Mouse (Mus musculus): ENCODE data around the gene Aifm3.
"Not testable (repeated sequence)": the region's sequence is repeated elsewhere in the genome, so short reads cannot be mapped to it uniquely, and the experiment has no call there.

Aifm3 gene

DNA sequence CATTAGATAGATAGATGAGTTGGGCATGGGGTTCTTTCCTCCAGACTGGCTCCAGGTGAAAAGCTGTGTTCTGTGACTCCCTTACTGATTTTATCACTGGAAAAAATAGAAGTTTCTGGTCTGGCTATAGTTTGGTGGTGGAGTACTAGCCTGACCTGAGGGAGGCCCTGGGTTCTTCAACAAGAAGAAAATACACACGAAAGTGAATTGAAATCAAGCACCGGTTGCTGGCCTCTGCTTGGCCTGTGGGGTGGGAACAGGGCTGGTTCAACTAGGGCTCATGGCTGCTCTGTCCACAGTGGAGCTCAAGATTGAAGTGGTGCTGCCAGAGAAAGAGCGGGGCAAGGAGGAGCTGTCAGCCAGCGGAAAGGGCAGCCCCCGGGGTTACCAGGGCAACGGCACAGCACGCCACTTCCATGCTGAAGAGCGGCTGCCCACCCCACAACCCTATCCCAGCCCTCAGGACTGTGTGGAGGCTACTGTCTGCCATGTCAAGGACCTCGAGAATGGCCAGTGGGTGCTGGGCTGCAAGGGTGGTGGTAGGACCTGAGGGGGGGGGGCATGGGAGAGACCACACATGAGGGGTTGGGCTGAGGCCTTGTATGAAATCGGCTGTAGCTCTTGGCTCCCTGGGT, 10.0 kb downstream of the Aifm3 start:
- CTCF ChIA-PET, result interaction anchor here (0.5 kb wide), 1 partner anchor 15 kb away, joined by 3 read pairs; no protein-coding TSS in a partner anchor

- CTCF ChIA-PET, result interaction anchor here (0.6 kb wide), 1 partner anchor 32 kb away, joined by 9 read pairs; no protein-coding TSS in a partner anchor
Observed at GRCm38 (mm10) chr16:17502681-17503080, 13.3 kb downstream of the Aifm3 start.

GRCm38 (mm10) chr16:17507018-17507552, 17.7 kb downstream of the Aifm3 start:
- CTCF ChIA-PET, result no interaction called here

- CTCF ChIA-PET, result not testable (repeated sequence)
Observed at GRCm38 (mm10) chr16:17508031-17508430, 18.6 kb downstream of the Aifm3 start.

GRCm38 (mm10) chr16:17508546-17509239, 19.3 kb downstream of the Aifm3 start, which contains the start of gene Lztr1:
Gene Lztr1 (plus strand): TSS chr16:17508688.
- CTCF ChIA-PET, result interaction anchor here (0.8 kb wide), 1 partner anchor 19 kb away, joined by 3 read pairs; the partner anchor contains the start of gene Aifm3

GRCm38 (mm10) chr16:17509240-17509597, 19.8 kb downstream of the Aifm3 start:
- CTCF ChIA-PET, result interaction anchor here (0.8 kb wide), 1 partner anchor 19 kb away, joined by 3 read pairs; the partner anchor contains the start of gene Aifm3

GRCm38 (mm10) chr16:17510143-17510542, 20.7 kb downstream of the Aifm3 start:
- CTCF ChIA-PET, result no interaction called here

- CTCF ChIA-PET, result no interaction called here
Observed at GRCm38 (mm10) chr16:17510686-17511085, 21.3 kb downstream of the Aifm3 start.

DNA sequence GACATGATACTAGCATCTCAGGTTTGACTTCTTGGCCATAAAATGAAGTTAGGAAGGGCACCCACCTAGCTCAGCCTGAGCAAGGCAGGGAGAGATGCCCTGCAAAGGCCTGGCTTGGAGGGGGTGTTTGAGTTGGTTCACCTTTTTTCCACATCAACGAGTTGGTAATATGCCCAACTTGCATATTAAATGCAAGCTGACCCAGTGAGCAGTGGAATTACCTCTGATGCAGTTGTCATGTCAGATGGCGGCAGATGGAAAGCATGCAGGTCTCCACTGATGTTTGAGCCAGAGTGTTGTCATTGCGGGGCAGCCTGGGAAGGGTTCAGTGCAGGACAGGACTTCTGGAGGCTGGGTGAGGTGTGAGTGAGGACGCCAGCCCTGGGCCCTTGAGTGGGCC, 22.0 kb downstream of the Aifm3 start:
- CTCF ChIA-PET, result interaction anchor here (0.5 kb wide), 1 partner anchor 300 kb away, joined by 11 read pairs; no protein-coding TSS in a partner anchor

DNA sequence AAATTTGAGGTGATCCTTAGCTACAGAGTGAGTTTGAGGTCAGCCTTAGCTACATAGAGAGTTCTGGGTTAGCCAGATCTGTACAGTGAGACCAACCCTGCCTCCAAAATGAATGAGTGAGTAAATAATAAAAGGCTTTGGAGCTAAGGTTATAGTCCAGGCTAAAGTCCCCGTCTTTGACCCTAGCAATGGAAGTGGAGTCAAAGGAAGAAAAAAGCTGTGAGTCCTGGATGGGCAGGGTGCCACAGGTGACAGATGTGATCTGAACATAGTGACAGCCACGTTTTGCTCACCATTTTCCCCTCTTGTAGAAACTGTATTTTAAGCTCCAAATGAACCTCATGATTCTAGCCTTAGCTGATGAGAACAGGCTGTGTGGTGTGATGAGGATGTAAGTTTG, 29.5 kb downstream of the Aifm3 start:
- CTCF ChIA-PET, result interaction anchor here (0.7 kb wide), 1 partner anchor 11 kb away, joined by 3 read pairs; no protein-coding TSS in a partner anchor

- CTCF ChIA-PET, result no interaction called here
Observed at GRCm38 (mm10) chr16:17524156-17524555, 34.7 kb downstream of the Aifm3 start.

GRCm38 (mm10) chr16:17525524-17525923, 36.1 kb downstream of the Aifm3 start:
- CTCF ChIA-PET, result no interaction called here

GRCm38 (mm10) chr16:17526223-17526622, 36.8 kb downstream of the Aifm3 start:
- CTCF ChIA-PET, result no interaction called here

DNA sequence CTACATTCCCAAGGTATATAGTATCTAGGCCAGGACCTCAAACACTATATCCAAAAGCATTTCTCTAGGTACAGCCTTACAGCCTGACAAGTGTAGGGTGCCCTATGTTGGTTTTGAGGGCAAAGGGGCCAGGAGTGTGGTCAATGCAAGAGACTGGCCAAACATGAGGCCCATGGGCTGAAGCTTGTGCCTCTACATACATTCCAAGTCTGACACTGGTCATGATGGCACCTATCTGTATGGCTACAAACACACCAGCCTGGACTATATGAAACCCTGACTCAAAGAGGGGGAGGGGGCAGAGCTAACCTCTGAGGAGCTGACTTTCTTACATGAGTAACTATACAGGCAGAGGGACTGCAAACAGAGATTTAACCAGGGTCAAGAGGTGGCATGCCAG, 38.2 kb downstream of the Aifm3 start:
- CTCF ChIA-PET, result no interaction called here

GRCm38 (mm10) chr16:17528276-17528675, 38.9 kb downstream of the Aifm3 start:
- CTCF ChIA-PET, result no interaction called here

GRCm38 (mm10) chr16:17529981-17530586, 40.7 kb downstream of the Aifm3 start:
- CTCF ChIA-PET, result interaction anchor here (0.6 kb wide), 1 partner anchor 11 kb away, joined by 3 read pairs; no protein-coding TSS in a partner anchor

GRCm38 (mm10) chr16:17530640-17531288, 41.4 kb downstream of the Aifm3 start, which contains the start of gene Thap7:
Gene Thap7 (minus strand): TSS chr16:17531136.
- CTCF ChIA-PET, result interaction anchor here (0.6 kb wide), 1 partner anchor 12 kb away, joined by 3 read pairs; no protein-coding TSS in a partner anchor

DNA sequence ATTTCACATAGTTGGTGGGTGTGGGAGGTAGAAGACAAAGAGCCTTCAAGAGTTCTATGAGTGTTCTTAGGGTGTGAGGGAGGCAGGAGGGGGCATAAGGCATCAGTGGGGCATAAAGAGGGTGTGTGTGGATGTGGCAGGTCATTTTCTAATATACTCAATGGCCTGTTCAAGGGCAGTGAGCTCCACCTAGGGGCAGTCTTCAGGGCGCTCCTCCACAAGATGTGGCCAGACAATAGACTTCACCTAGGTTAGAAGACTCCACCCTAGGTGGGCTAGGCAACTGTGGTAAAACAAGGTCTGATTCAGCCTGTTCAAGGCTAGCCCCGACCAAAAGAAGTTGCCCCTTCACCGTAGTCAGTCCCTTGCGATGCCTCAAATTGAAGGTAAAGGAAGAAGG, 42.9 kb downstream of the Aifm3 start:
- CTCF ChIA-PET, result no interaction called here

- CTCF ChIA-PET, result no interaction called here
Observed at GRCm38 (mm10) chr16:17532676-17533329, 43.4 kb downstream of the Aifm3 start.

- CTCF ChIA-PET, result no interaction called here
Observed at GRCm38 (mm10) chr16:17536584-17536983, 47.2 kb downstream of the Aifm3 start.

GRCm38 (mm10) chr16:17542632-17543031, 53.2 kb downstream of the Aifm3 start:
- CTCF ChIA-PET, result no interaction called here
